Mouse (Mus musculus): ENCODE measurements around the gene Hsf2bp.

The Hsf2bp gene

DNA sequence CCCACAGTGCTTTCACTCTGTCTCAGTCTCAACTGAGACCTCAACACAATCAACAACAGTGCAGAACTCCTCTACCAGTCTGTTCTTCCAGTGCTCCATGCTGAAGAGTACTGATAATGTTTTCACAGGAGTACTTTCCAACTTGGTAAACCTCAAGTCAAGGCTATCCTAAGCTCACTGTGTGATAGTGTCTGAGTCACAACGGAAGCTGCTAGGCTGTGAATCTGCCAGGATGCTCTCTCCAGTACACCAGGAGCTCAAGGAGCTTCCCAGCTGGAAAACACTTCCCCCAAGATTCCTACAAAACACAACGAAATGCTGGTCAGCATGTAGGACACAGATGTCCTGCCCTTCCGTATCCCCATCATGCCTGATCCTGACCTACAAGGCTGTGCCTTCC, 7.8 kb downstream of the Hsf2bp start:
- DNase-seq: no peak

GRCm38 (mm10) chr17:32027666-32028065, 8.5 kb downstream of the Hsf2bp start:
- no peak for DNase-seq

DNA sequence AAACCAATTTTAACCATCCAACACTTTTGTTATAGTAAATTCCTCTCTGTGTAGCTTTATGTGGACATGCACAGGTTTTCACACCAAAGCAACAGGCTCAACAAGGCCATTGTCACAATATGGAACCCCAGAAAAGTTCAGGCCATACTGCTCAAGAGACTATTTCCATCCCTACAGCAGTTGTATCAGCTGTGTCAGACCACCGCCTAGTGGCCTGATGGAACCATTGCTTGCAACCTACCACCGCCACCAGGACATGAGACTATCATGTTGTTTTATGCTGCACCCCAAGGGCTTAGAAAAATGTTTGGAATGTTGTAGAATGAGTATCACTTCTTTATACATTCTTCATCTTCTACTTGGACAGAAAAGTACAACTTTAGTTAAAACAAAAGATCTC, 10.8 kb downstream of the Hsf2bp start:
- DNase-seq: peak; percentile 95

- DNase-seq: peak; percentile 95
Measured at GRCm38 (mm10) chr17:32024671-32025073, 11.5 kb downstream of the Hsf2bp start.

DNA sequence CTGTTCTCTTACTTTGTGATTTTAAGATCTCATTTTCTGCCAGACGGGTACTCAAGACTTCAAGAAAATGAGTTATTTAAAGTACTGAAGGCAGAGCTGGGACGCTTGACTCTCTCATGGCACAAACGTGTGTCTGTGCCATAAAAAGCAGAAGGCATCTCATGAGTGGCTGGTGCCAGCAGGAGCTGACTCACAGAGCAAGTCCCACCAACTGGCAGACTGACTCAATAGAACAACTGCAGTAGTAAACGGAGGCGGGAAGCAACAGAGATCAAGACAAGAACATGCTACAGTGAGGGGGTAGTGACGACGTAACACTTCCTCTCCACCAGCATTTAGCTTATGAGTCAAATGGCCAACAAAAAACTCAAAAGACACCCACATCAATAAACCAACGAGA, 13.1 kb downstream of the Hsf2bp start:
- no peak for DNase-seq

GRCm38 (mm10) chr17:32022551-32022950, 13.6 kb downstream of the Hsf2bp start:
- no peak for DNase-seq

DNA sequence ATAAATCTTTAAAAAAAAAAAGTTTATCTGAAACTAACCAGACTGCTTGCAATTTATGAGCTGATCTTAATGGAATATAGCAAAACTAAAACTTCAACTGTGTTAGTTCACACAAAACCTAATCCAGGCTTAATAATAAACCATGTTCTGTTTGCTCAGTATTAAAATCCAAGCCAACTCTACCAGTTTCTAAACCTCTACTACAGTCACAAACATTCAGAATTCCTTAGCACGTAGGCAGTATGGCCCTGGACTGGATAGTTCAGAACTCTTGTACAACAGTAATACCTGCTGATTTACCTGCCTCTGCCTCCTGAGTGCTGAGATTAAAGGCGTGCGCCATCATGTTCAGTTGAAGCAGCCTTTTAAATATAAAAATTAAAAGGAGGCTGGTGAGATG, 14.2 kb downstream of the Hsf2bp start:
- DNase-seq: no peak

DNA sequence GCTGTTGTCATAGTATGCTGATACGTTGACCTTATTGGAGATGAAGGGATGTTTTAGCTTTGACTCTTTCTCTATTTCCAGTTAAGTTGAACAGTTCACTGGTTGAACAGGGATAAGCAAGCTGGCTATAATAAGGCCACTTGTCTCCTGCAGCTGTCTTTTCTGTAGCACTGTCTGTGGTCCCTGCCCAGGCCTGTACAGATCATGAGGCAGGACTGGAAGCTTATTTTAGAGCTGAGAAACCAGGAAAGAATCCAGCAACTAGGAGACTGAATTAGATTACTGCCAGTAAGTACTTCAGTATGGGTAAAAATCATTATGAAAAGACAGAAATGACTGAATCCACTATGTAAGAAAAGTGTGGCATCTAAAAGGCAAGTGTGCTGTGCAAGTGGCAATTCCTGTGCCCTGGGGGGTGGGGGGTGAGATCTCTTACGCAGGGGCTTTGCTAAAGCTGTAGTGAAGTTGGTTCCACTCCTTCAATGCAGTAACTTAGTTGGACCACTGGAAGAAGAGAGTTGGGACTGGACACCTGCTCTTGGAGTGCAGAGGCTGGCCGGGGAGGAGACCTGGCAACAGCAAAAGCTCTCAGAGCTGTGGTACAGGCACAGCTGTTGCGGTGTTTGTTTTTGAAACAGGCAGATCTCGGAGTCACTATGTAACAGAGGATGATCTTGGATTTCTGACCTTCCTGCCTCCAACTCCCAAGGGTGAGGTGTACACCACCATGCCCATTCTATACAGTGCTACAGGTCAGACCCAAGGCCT, 17.8 kb downstream of the Hsf2bp start:
- peak; percentile 96 for DNase-seq

DNA sequence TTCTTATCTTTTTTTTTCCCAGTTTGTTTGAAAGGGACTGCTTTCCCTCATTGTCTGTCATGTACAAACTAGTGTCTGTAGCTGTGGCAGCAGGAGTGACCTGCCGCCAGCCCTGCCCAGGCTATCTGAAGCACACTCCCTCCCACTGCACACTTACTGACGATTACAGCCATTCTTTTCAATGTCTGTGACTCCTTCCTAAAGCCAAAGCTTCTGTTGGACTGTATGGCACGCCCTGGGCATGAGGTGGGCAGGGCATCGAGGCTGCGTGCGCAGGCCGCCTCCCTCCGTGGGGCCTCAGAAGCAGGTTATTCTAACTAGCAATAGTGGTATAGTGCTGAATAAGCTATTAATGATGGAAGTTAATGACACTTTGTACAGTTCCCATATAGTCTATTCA, 19.7 kb downstream of the Hsf2bp start:
- no peak for DNase-seq

GRCm38 (mm10) chr17:32013659-32014058, 22.5 kb downstream of the Hsf2bp start:
- DNase-seq: peak; percentile 92

- DNase-seq: no peak
Measured at GRCm38 (mm10) chr17:32012254-32012653, 23.9 kb downstream of the Hsf2bp start.

DNA sequence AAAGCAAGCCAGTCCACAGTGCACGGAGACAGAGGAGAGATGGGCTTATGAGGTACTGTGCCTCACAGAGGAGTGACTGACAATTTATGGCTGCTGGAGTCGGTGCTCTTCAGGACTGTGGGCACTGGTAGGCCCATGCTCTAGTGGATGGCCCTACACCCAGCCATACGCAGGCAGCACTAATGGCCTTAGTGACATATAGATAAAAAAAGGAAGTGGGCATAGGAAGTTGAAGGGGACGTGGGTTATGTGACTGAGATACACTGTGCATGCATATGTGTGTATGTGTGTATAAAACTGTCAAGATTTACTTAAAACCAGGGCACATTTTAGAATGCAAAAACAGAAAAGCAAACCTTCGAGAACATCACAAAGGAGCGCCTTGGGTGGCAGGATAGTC, 24.5 kb downstream of the Hsf2bp start:
- DNase-seq: no peak

GRCm38 (mm10) chr17:32006800-32007199, 29.3 kb downstream of the Hsf2bp start:
- peak; percentile 97 for DNase-seq

DNA sequence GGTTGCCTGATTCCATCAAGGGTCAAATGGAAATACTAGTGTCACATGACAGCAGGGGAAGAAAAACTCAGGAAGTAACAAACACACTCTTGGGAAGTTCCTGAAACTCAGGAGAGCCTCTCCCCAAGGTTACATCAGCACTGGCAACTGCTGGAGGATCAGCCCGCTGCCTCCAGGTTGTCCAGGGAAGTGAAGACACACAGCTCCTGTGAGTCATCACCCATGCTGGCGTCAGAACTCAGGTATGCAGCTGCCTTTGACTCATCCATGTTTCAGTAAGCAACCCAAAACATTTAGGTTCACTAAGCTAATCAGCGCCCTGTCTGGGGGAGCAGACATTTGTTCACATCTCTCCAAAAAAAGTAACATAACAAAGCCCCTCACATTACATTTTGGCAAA, 32.9 kb downstream of the Hsf2bp start:
- no peak for DNase-seq

- no peak for DNase-seq
Measured at GRCm38 (mm10) chr17:31998351-31998750, 37.8 kb downstream of the Hsf2bp start.

DNA sequence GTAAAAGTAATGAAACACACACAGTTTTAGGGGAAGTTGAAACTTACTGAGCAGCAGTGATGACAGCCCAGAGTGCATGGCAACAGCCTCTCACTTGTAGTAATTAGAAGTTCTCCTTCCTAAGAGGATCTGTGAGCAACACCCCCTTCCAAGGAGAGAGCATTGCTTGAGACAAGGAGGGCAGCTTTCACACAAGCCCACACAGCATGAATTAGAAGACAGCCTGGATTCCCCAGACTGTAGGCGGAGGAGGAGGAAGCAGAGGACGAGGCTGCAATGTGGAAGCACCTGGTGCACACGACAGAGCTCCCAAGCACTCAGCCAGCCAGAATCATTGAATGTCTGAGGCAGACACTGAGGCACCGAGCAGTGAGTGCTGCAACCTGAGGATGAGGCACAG, 39.8 kb downstream of the Hsf2bp start:
- DNase-seq: no peak

- no peak for DNase-seq
Measured at GRCm38 (mm10) chr17:31995784-31996183, 40.4 kb downstream of the Hsf2bp start.

- no peak for DNase-seq
Measured at GRCm38 (mm10) chr17:31994132-31994531, 42.0 kb downstream of the Hsf2bp start.

- DNase-seq: no peak
Measured at GRCm38 (mm10) chr17:31993354-31993753, 42.8 kb downstream of the Hsf2bp start.

DNA sequence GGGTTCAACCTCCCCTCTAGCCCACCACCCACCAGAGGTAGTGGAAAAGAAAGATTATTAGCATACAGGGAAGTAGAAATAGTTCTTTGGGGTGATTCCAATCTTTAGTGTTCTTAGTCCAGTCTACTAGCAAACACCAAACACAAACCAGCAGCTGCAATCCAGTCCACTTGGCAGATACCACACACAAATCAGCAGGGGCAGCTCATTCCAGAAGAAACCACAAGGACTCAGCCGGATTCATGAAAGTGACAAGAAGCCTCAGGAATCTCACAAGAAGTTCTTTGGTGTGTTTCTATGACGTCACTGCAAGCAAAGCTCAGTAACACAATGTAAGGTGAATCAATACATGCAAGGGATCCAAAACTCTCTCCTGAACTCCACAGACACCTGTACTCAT, 44.1 kb downstream of the Hsf2bp start:
- no peak for DNase-seq

- no peak for DNase-seq
Measured at GRCm38 (mm10) chr17:31989035-31989434, 47.1 kb downstream of the Hsf2bp start.

DNA sequence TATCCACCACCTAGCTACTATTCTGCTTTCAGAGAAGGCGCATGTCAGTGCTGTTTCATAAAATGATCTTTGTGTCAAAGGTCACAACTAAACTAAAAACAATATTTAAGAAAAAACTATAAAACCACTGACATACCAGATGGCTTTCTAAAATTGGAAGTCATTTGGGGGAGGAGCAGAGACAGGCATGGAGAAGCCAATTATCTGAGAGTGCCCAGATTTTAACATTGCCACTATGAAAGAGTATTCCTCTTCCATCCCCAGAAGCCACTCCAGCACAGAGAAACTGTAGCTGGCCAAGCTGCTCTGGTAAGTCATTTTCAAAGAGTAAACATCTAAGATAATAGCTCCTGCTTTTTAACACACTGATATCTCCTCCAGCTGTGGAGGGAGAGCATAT, 49.2 kb downstream of the Hsf2bp start:
- no peak for DNase-seq

GRCm38 (mm10) chr17:31983491-31983890, 52.7 kb downstream of the Hsf2bp start:
- no peak for DNase-seq

- DNase-seq: peak; percentile 99
Measured at GRCm38 (mm10) chr17:31982326-31983190, 53.6 kb downstream of the Hsf2bp start.

Data from heart, adult 11 months (tissue).